Mouse (Mus musculus) erythroblast, embryonic 14.5 days (primary cell): ENCODE data around the gene Tgfbr1.

Experiments used
- GATA1 ChIP-seq: IDR thresholded peaks from 2 replicates; pipeline ENCODE4 v1.6.1; 2012; ENCODE audit warnings: low read length, inconsistent platforms, mixed read lengths
- TAL1 ChIP-seq: IDR thresholded peaks from 3 replicates; pipeline ENCODE4 v1.6.1; 2012; ENCODE audit warnings: low read length, inconsistent platforms, mixed read lengths

- TF ChIP-seq GATA1 (no peak), TAL1 (no peak)
Observed at GRCm38 (mm10) chr4:47438956-47439355, 85.9 kb downstream of the Tgfbr1 start.
